Mouse (Mus musculus) intestine, embryonic 16.5 days (tissue): ENCODE results near the gene Casp4. TPM values are rescaled to one million over a fixed set of nuclear protein-coding genes. Genes with fewer than 3 reads are reported as not detected.

Experiments used
- ATAC-seq: fragments of 200-750 bp; cut with Nextera tagmentation; 2 replicates; pipeline ENCODE4 v1.8.0; 2017; ENCODE audit warnings: moderate TSS enrichment, moderate library complexity
- H3K27ac ChIP-seq: fragments of 300-500 bp; sonication (generic); 2 replicates; pipeline ENCODE4 v1.5.1; 2014; ENCODE audit warnings: mild to moderate bottlenecking, low read length
- H3K27me3 ChIP-seq: fragments of 300-500 bp; sonication (generic); replicated peaks from 2 replicates; pipeline ENCODE4 v1.6.1; 2014; ENCODE audit warnings: low read length, control low read depth, mixed read lengths; ENCODE audit not compliant: control insufficient read depth, insufficient read depth
- H3K36me3 ChIP-seq: fragments of 300-500 bp; sonication (generic); 2 replicates; pipeline ENCODE4 v1.6.1; 2014; ENCODE audit warnings: low read length, control low read depth; ENCODE audit not compliant: control insufficient read depth, insufficient read depth
- H3K4me1 ChIP-seq: fragments of 300-500 bp; sonication (generic); 2 replicates; pipeline ENCODE4 v1.6.1; 2014; ENCODE audit warnings: low read length, control low read depth, mixed read lengths; ENCODE audit not compliant: control insufficient read depth, insufficient read depth
- H3K4me2 ChIP-seq: fragments of 300-500 bp; sonication (generic); 2 replicates; pipeline ENCODE4 v1.6.1; 2014; ENCODE audit warnings: low read depth, low read length, control low read depth
- H3K4me3 ChIP-seq: fragments of 300-500 bp; sonication (generic); 2 replicates; pipeline ENCODE4 v1.5.1; 2014; ENCODE audit warnings: mild to moderate bottlenecking, low read length
- H3K9ac ChIP-seq: fragments of 300-500 bp; sonication (generic); 2 replicates; pipeline ENCODE4 v1.6.1; 2014; ENCODE audit warnings: low read depth, low read length
- H3K9me3 ChIP-seq: fragments of 300-500 bp; sonication (generic); 2 replicates; pipeline ENCODE4 v1.6.1; 2016; ENCODE audit warnings: low read length, control low read depth; ENCODE audit not compliant: control insufficient read depth
- WGBS: fragments of 180-500 bp; shearing (Covaris S2); extraction: QIAGEN DNeasy Blood & Tissue Kit; methylation state at CpG from one replicate; pipeline ENCODE4 v1.1.7; 2014; 5-methylcytosine and 5-hydroxymethylcytosine counted together
- polyA plus RNA-seq: library from polyadenylated mRNA; unstranded; fragments of >200 nt; fragmentation: Nextera tagmentation; extraction: Ambion mirVana; gene quantifications from 2 replicates; pipeline ENCODE4 v1.2.1, GENCODE M21; 2015

The Casp4 gene
- polyA plus RNA-seq, 1 experiment from 2014 or later, result 3.7 TPM

DNA sequence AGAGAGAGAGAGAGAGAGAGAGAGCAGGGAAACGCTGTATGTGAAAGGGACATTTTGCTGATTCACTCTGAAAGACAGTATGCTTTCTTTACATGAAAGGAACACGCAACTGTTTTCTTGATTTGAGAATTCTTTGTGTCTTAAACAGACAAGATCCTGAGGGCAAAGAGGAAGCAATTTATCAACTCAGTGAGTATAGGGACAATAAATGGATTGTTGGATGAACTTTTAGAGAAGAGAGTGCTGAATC lies 9.6 kb upstream of the Casp4 start:
- no peak overlapping the region for H3K9ac ChIP-seq
- no peaks in the 10 kb centered on the region for H3K27me3 ChIP-seq
- H3K4me3 ChIP-seq, result no peak overlapping the region
- no peaks in the 10 kb centered on the region for H3K4me1 ChIP-seq
- ATAC-seq, result no peak
- H3K4me2 ChIP-seq, result no peak overlapping the region
- H3K36me3 ChIP-seq, result no peaks in the 10 kb centered on the region
- no peak overlapping the region for H3K27ac ChIP-seq
- no peaks in the 10 kb centered on the region for H3K9me3 ChIP-seq
- 74% methylated on average over 2 of the region's 2 CpGs for WGBS

DNA sequence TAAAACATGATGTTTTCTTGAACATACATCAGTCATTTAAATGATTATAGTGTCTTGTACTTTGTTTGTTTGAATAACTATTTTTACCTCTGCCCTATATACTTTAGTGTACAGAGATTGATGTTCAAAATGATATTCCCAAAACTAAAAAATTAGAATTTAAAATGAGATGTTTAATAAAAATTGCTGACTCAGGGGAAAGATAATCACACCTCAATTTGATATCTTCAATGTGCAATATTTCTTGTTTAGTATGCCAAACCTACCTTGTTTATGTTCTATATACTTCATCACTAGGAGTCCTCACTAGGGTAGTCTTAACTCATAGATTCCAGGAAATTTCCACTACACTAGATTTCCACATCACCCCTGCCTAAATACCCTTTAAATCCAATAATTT lies 1.5 kb downstream of the Casp4 start:
- no peak for ATAC-seq

DNA sequence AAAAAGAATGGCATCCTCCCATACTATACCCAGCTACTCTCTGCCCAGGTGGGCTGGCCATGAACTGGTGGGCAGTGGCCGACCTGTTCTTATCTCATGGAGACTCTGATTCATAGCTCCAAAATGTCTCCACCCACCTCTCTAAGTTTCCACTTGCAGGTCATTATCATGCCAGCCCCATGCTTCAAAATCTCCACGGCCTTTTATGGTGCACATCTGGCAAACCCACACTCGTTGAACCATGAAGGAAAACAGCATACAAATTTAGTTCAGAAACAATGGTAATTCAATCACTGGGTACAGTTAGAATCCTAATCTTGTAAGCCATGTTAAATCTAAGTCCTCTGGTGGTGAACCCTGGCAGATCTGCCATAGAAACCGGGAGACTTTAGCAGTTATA lies 2.8 kb downstream of the Casp4 start:
- no peak overlapping the region for H3K9ac ChIP-seq
- H3K4me3 ChIP-seq, result no peak overlapping the region
- no peak for ATAC-seq
- H3K4me2 ChIP-seq, result no peak overlapping the region
- H3K27ac ChIP-seq, result no peak overlapping the region
- 0 out of 2 replicates have a peak, but pooled peaks cover 2% of the 10 kb centered on the region for H3K4me1 ChIP-seq
- no peaks in the 10 kb centered on the region for H3K27me3 ChIP-seq
- 66% methylated on average over 4 of the region's 4 CpGs for WGBS
- H3K9me3 ChIP-seq, result no peaks in the 10 kb centered on the region
- H3K36me3 ChIP-seq, result no peaks in the 10 kb centered on the region

More for the DNA sequence above, 1.5 kb downstream of the Casp4 start:
- no peak overlapping the region for H3K4me2 ChIP-seq
- H3K36me3 ChIP-seq, result no peaks in the 10 kb centered on the region
- no peak overlapping the region for H3K9ac ChIP-seq
- H3K4me1 ChIP-seq, result 0 out of 2 replicates have a peak, but pooled peaks cover 2% of the 10 kb centered on the region
- H3K27me3 ChIP-seq, result no peaks in the 10 kb centered on the region
- H3K27ac ChIP-seq, result no peak overlapping the region
- no peaks in the 10 kb centered on the region for H3K9me3 ChIP-seq
- no peak overlapping the region for H3K4me3 ChIP-seq

DNA sequence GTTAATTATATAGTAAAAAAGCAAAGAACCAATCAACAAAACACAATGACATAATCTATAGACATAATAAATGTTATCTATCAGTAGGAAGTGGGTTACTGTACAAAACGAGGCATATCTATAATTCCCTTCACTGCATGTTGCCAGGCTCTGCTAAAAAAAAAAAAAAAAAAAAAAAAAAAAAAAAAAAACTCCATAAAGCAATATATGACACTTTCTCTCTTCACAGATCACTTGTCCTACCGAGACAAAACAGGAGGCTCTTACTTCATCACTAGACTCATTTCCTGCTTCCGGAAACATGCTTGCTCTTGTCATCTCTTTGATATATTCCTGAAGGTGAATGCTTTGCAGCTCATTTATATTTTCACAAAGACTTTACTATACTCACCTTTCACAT lies 19.6 kb downstream of the Casp4 start:
- H3K36me3 ChIP-seq, result no peaks in the 10 kb centered on the region
- no peaks in the 10 kb centered on the region for H3K27me3 ChIP-seq
- H3K27ac ChIP-seq, result no peak overlapping the region
- H3K9me3 ChIP-seq, result no peaks in the 10 kb centered on the region
- 66% methylated on average over 3 of the region's 3 CpGs for WGBS
- no peak for ATAC-seq
- no peak overlapping the region for H3K4me2 ChIP-seq
- no peak overlapping the region for H3K4me3 ChIP-seq
- no peaks in the 10 kb centered on the region for H3K4me1 ChIP-seq
- H3K9ac ChIP-seq, result no peak overlapping the region

DNA sequence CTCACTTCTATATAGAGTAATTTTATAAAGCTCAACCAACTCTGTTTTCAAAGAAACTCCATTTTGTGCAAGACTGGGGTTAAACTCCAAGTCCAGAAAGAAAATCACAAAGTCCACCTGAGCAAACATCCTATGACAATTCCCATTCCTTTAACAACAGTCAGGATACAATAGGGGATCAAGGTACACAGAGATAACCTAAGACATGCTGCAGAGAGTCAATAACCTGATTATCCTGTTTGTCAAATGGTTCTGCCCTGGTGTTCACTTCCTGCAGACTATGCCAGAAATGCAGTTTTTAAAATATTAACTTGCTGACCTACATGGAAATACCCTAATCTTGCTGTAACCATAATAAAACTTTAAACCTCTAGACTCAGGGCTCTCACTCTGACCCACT lies 23.8 kb downstream of the Casp4 start:
- peak; percentile 100 for ATAC-seq
- Histone ChIP-seq H3K27ac (peak overlapping the region; percentile 76), H3K4me1 (no peaks in the 10 kb centered on the region), H3K9ac (no peak overlapping the region), H3K27me3 (no peaks in the 10 kb centered on the region), H3K4me2 (no peak overlapping the region), H3K4me3 (no peak overlapping the region), H3K36me3 (no peaks in the 10 kb centered on the region), H3K9me3 (no peaks in the 10 kb centered on the region)

DNA sequence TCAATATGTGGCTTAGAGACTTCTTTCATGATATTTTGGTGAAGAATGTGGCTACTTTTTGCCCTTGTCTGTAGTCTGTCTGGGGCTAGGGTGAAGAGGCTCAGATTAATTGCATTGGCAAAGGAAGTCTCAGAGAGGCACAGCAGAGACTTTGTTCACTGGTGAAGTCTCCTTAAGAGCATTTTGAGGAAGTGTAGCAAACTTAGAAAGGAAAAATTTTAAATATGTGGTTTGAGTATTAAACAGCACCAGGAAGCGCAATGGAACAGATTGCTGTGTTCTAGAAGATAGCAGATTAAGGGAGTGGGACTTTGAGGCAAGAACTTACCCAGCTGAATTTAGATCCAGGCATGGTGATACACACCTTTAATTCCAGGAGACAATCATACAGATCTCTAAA lies 24.8 kb downstream of the Casp4 start:
- H3K36me3 ChIP-seq, result no peaks in the 10 kb centered on the region
- H3K27ac ChIP-seq, result 0 out of 2 replicates have a peak overlapping the region, but pooled peaks have one; percentile 76
- no peak overlapping the region for H3K4me3 ChIP-seq
- no peaks in the 10 kb centered on the region for H3K27me3 ChIP-seq
- no peak overlapping the region for H3K9ac ChIP-seq
- 95% methylated on average over 1 of the region's 1 CpGs for whole genome bisulfite sequencing
- H3K4me2 ChIP-seq, result no peak overlapping the region
- no peak for ATAC-seq
- no peaks in the 10 kb centered on the region for H3K4me1 ChIP-seq
- no peaks in the 10 kb centered on the region for H3K9me3 ChIP-seq

DNA sequence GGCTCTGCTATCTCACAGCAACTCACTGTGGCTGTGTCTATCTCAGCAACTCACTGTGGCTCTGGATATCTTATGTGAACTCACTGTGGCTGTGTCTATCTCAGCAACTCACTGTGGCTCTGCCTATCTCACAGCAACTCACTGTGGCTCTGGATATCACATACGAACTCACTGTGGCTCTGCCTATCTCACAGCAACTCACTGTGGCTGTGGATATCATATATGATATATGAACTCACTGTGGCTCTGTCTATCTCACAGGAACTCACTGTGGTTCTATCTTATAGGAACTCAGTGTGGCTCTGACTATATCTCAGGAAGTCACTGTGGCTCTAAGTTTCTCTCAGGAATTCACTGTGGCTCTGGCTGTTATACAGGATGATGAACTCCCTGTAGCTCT lies 34.5 kb downstream of the Casp4 start:
- no peak overlapping the region for H3K4me3 ChIP-seq
- H3K9me3 ChIP-seq, result no peaks in the 10 kb centered on the region
- H3K4me1 ChIP-seq, result no peaks in the 10 kb centered on the region
- 74% methylated on average over 1 of the region's 1 CpGs for WGBS
- no peak for ATAC-seq
- H3K9ac ChIP-seq, result no peak overlapping the region
- no peak overlapping the region for H3K4me2 ChIP-seq
- no peak overlapping the region for H3K27ac ChIP-seq
- no peaks in the 10 kb centered on the region for H3K36me3 ChIP-seq
- H3K27me3 ChIP-seq, result no peaks in the 10 kb centered on the region

DNA sequence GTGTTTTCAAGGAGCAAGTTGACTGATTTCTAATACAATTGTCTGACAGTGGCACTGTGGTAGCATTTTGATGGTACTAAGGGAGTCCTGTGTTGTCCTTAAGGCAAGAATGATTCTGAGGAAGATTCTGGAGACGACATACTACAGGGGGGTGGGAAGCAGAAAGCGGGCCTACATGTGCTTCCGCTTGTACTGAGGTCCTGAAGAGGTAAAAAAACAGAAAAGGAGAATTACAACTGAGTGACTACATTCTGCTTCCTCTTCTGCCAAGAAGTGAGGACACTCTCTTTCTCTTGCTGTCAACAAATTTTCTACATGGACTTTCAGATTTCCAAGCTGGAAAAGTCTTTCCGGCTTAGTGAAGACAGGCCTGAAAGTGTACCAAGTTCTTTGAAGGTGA lies 35.5 kb downstream of the Casp4 start:
- 90% methylated on average over 4 of the region's 4 CpGs for WGBS
- Histone ChIP-seq H3K9me3 (no peaks in the 10 kb centered on the region), H3K9ac (no peak overlapping the region), H3K4me1 (no peaks in the 10 kb centered on the region), H3K4me2 (no peak overlapping the region), H3K36me3 (no peaks in the 10 kb centered on the region), H3K4me3 (no peak overlapping the region), H3K27me3 (no peaks in the 10 kb centered on the region), H3K27ac (no peak overlapping the region)
- no peak for ATAC-seq

DNA sequence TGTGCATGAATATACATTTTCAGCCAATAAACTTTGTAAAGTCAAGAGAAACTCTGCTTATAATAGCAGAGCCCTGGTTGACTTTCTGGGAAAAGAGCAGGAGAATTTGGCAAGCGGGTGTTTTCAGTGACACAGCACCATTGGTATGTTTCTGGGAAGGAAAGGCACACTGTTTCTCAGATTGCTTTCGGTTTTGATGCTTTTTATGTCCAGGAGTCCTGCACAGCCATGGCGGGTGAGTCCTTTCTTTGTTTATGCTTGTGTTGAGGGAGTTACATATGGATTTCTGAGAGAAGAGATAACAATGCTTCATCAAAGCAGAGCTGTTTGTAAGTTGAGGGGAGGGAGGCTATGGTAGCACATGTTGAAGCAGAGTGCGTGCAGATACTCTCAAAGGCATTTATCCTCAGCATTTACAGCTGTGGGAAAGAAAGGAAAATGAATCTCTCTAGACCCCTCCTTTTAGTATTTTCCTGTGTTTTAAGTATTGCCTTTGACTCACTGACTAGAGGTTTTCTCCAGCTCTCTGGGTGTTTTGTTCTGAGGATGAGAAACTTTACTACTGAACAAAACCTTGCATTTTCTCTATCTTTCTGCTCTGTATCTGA lies 36.8 kb downstream of the Casp4 start, which contains the start of gene Casp12:
Casp12 (plus strand) TSS at position 140 of the 608 bp plus-strand sequence.
- Histone ChIP-seq H3K27me3 (no peaks in the 10 kb centered on the region), H3K27ac (peak within 1 kb of the TSS; percentile 79), H3K4me3 (peak within 1 kb of the TSS; percentile 25), H3K9ac (peak within 1 kb of the TSS; percentile 42; the same call in 1 of the 2 replicates), H3K4me1 (no peaks in the 10 kb centered on the region), H3K9me3 (no peaks in the 10 kb centered on the region), H3K36me3 (no peaks in the 10 kb centered on the region), H3K4me2 (peak within 1 kb of the TSS; percentile 33; the same call in 1 of the 2 replicates)
- peak; percentile 76 for ATAC-seq
- 45% methylated on average over 4 of the region's 4 CpGs for WGBS

DNA sequence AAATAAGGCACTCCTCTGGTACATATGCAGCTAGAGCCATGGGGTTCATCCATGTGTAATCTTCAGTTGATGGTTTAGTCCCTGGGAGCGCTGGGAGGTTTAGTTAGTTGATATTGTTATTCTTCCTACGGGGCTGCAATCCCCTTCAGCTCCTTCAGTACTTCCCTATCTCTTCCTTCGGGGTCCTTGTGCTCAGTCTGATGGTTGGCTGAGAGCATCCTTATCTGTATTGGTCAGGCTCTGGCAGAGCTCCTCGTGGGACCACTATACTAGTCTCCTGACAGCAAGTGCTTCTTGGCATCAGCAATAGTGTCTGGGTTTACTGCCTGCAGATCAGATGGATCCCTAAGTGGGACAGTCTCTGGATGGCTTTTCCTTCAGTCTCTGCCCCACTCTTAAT lies 38.8 kb downstream of the Casp4 start:
- Histone ChIP-seq H3K4me2 (no peak overlapping the region), H3K9me3 (no peaks in the 10 kb centered on the region), H3K4me3 (no peak overlapping the region), H3K9ac (no peak overlapping the region), H3K36me3 (no peaks in the 10 kb centered on the region), H3K27me3 (no peaks in the 10 kb centered on the region), H3K27ac (no peak overlapping the region), H3K4me1 (no peaks in the 10 kb centered on the region)
- ATAC-seq, result no peak
- 87% methylated on average over 4 of the region's 4 CpGs for whole genome bisulfite sequencing
